Comparison of ENCODE assay signal across 33 mouse cellular contexts in genomic region chr6:18303228-18303627, GRCm38 (mm10).
DNase-seq lines count a peak whose midpoint lies in the region; ATAC-seq and TF ChIP-seq lines count a peak whose summit lies in the region.
"Had no signal": no experiment of that assay in that cellular context is flagged by ENCODE, and none has a peak within 500 bp of the region (broad histone marks: within the 10 kb centered on the region; RNA-seq: fewer than 3 reads in every experiment).

No protein-coding gene starts in this region.

- no peaks in the 10 kb centered on the region for H3K36me3 ChIP-seq in intestine, postnatal 0 days (ENCODE audit: control insufficient read depth, insufficient read depth)
- H3K36me3 ChIP-seq in midbrain, postnatal 0 days (ENCODE audit: insufficient read depth, low read length) = no peaks in the 10 kb centered on the region
- H3K36me3 ChIP-seq: heart, embryonic 12.5 days; hindbrain, embryonic 13.5 days; liver, embryonic 12.5 days; neural tube, embryonic 12.5 days had no signal

- TF ChIP-seq CTCF in intestine, postnatal 0 days (IDR thresholded peaks at IDR 0.05; ENCODE audit: low read depth) = no peak
- TF ChIP-seq CTCF in midbrain, postnatal 0 days (IDR thresholded peaks at IDR 0.05) = no peak

- no peaks in the 10 kb centered on the region for H3K9me3 ChIP-seq in intestine, postnatal 0 days (ENCODE audit: control insufficient read depth)
- H3K9me3 ChIP-seq in midbrain, postnatal 0 days (ENCODE audit: low read length) = no peaks in the 10 kb centered on the region
- H3K9me3 ChIP-seq: heart, embryonic 12.5 days; hindbrain, embryonic 13.5 days; liver, embryonic 12.5 days; neural tube, embryonic 12.5 days had no signal

- 31% methylated on average over 3 of the region's 3 CpGs for WGBS in intestine, postnatal 0 days
- WGBS in midbrain, postnatal 0 days = 71% methylated on average over 3 of the region's 3 CpGs

- peak; percentile 57; the same call in 1 of the 2 replicates for ATAC-seq in intestine, postnatal 0 days
- ATAC-seq in midbrain, postnatal 0 days (ENCODE audit: low FRiP score) = no peak
- ATAC-seq: forebrain, embryonic 14.5 days; liver, embryonic 12.5 days; liver, postnatal 0 days; midbrain, embryonic 16.5 days had no signal

- no peaks in the 10 kb centered on the region; the same call in 1 of the 2 replicates for H3K4me1 ChIP-seq in intestine, postnatal 0 days (replicated peaks; ENCODE audit: control insufficient read depth, insufficient read depth, low read length)
- H3K4me1 ChIP-seq in midbrain, postnatal 0 days (ENCODE audit: insufficient read depth, low read length) = no peaks in the 10 kb centered on the region
- H3K4me1 ChIP-seq: heart, embryonic 12.5 days; hindbrain, embryonic 13.5 days; neural tube, embryonic 12.5 days had no signal

- no peaks in the 10 kb centered on the region for H3K27me3 ChIP-seq in intestine, postnatal 0 days (replicated peaks; ENCODE audit: control insufficient read depth, insufficient read depth, low read length)
- no peaks in the 10 kb centered on the region for H3K27me3 ChIP-seq in midbrain, postnatal 0 days (ENCODE audit: insufficient read depth, low read length)
- H3K27me3 ChIP-seq: heart, embryonic 12.5 days; hindbrain, embryonic 13.5 days; liver, embryonic 12.5 days; neural tube, embryonic 12.5 days had no signal

- no peak overlapping the region for H3K9ac ChIP-seq in intestine, postnatal 0 days (ENCODE audit: low read depth, low read length)
- H3K9ac ChIP-seq in midbrain, postnatal 0 days (replicated peaks; ENCODE audit: low read length, poor library complexity, severe bottlenecking) = no peak overlapping the region
- H3K9ac ChIP-seq: heart, embryonic 12.5 days; hindbrain, embryonic 13.5 days; liver, embryonic 12.5 days; liver, postnatal 0 days; neural tube, embryonic 12.5 days had no signal

- H3K4me3 ChIP-seq in intestine, postnatal 0 days (ENCODE audit: low read depth, low read length) = no peak overlapping the region
- no peak overlapping the region for H3K4me3 ChIP-seq in midbrain, postnatal 0 days (ENCODE audit: low read depth, low read length)
- H3K4me3 ChIP-seq: gastrocnemius, adult 2 months; heart, embryonic 12.5 days; hindbrain, embryonic 13.5 days; layer of hippocampus, adult 2 months; liver, embryonic 12.5 days; myocyte; neural tube, embryonic 12.5 days had no signal

- H3K4me2 ChIP-seq in intestine, postnatal 0 days (replicated peaks; ENCODE audit: low read depth) = no peak overlapping the region
- H3K4me2 ChIP-seq in midbrain, postnatal 0 days (ENCODE audit: low read depth, low read length, poor library complexity, severe bottlenecking) = no peak overlapping the region
- H3K4me2 ChIP-seq: heart, embryonic 12.5 days; hindbrain, embryonic 13.5 days; liver, embryonic 12.5 days; neural tube, embryonic 12.5 days had no signal

- no peak overlapping the region for H3K27ac ChIP-seq in intestine, postnatal 0 days (ENCODE audit: low read depth, low read length)
- H3K27ac ChIP-seq in midbrain, postnatal 0 days (ENCODE audit: low read depth, low read length) = no peak overlapping the region
- H3K27ac ChIP-seq: gastrocnemius, adult 2 months; hindbrain, embryonic 13.5 days; layer of hippocampus, adult 2 months; liver, embryonic 12.5 days; neural tube, embryonic 12.5 days had no signal

- peak; percentile 0 for DNase-seq in layer of hippocampus, adult 9-10 months (ENCODE audit: low spot score)
- no peak for DNase-seq in layer of hippocampus, adult 8-10 months (ENCODE audit: low spot score in 2 of 2)
- DNase-seq in 3T3-L1 (ENCODE audit: low read depth, low spot score) (peak; percentile 61), adipocyte (ENCODE audit: low spot score) (no peak)
- DNase-seq in Muller cell, postnatal 12 days (ENCODE audit: inconsistent ontology term) = peak; percentile 26
- DNase-seq in midbrain, postnatal 0 days (ENCODE audit: low spot score) = no peak
- DNase-seq: adrenal gland, postnatal 14 days; B cell, adult 2 months; cerebellum, adult 11 months; cerebellum, adult 9-10 months; cerebellum, postnatal 36 days; gastrocnemius, adult 2 months; gastrocnemius, postnatal 36 days; heart, adult 18-20 months; heart, postnatal 4 days; kidney, adult 2 months; kidney, postnatal 36 days; layer of hippocampus, postnatal 36 days; left cerebral cortex, postnatal 4 days; liver, postnatal 0 days; right cerebral cortex, adult 18-20 months; spleen, adult 18-20 months; thymus, adult 18-20 months; thymus, postnatal 25 days had no signal

Comparison
In these comparisons a context has a peak if more than half of its experiments do, and no peak if none do; other contexts are left out.
1. DNase-seq: peak in layer of hippocampus, adult 9-10 months (single experiment), 3T3-L1 (single experiment) and Muller cell, postnatal 12 days (single experiment); none in layer of hippocampus, adult 8-10 months (0 of 2), midbrain, postnatal 0 days (single experiment) and adipocyte (single experiment).